Mouse (Mus musculus) cerebellum, postnatal 36 days (tissue): ENCODE results near the gene Cpa3.

ENCODE experiments used
- DNase-seq, 2 experiments: peaks; one replicate each; pipeline ENCODE4 v3.0.0; 2021 to 2022; ENCODE audit warnings: mixed read lengths in 2 of 2

The Cpa3 gene

DNA sequence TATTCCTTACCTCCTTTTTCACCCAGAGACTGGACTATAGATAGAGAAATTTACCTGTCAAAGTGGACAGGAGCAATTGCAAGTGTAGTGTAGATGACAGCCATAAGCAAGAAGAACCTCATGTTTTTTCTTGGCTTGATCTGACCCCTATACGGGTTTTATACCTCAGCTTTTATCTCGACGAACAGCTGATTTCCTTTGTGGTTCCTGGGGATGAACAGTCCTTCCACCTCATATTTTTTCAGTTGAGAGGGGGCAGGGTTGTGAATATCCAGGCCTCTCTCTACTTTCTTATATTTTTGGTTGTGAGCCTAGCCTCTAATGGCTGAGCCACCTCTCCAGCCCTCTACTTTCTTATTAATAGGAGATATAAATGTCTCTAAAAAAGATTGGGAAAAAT lies at the start of gene Cpa3:
Gene Cpa3, minus strand, starts transcription at position 132 of the 400 bp plus-strand sequence.
- DNase-seq, result no peak

- DNase-seq, result no peak
Observed at GRCm38 (mm10) chr3:20291370-20291769, 49.4 kb upstream of the Cpa3 start.

- DNase-seq, result no peak
Observed at GRCm38 (mm10) chr3:20288761-20289160, 46.8 kb upstream of the Cpa3 start.

DNA sequence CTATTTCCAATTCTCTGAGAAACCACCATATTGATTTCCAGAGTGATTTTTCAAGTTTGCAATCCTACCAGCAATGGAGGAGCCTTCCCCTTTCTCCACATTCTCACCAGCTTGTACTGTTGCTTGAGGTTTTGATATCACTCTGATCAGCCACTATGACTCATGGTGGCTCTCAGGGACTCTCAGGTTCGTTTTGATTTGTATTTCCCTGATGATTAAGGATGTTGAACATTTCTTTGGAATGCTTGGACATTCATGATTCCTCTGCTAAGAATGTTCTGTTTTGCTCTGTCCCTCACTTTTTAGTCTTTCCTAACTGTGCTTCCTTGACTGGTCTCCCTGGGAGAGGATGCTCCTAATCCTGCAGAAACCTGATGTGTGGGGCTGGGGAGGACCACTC lies 39.8 kb upstream of the Cpa3 start:
- DNase-seq, result no peak

DNA sequence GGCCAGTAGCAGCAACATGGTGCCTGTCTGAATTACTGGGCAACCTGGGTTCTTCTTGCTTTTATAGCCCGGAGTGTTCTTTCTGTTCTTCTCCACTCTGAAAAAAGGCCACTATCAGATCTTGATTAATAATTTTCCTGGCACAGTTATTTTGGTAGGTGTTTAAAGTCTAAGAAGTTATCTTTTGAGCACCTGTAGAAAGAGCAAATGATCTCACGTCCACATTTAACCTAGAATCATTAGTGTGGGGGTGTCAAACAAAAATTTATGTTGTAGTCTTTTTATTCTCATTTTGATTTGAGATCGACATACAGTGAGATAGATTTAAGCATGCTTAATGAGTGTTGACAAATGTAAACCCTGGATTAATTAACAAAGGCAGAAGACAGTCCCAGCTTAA lies 33.7 kb upstream of the Cpa3 start, which contains the start of gene Cpb1:
Gene Cpb1, minus strand, starts transcription at position 101 of the 400 bp plus-strand sequence.
- DNase-seq, result no peak

DNA sequence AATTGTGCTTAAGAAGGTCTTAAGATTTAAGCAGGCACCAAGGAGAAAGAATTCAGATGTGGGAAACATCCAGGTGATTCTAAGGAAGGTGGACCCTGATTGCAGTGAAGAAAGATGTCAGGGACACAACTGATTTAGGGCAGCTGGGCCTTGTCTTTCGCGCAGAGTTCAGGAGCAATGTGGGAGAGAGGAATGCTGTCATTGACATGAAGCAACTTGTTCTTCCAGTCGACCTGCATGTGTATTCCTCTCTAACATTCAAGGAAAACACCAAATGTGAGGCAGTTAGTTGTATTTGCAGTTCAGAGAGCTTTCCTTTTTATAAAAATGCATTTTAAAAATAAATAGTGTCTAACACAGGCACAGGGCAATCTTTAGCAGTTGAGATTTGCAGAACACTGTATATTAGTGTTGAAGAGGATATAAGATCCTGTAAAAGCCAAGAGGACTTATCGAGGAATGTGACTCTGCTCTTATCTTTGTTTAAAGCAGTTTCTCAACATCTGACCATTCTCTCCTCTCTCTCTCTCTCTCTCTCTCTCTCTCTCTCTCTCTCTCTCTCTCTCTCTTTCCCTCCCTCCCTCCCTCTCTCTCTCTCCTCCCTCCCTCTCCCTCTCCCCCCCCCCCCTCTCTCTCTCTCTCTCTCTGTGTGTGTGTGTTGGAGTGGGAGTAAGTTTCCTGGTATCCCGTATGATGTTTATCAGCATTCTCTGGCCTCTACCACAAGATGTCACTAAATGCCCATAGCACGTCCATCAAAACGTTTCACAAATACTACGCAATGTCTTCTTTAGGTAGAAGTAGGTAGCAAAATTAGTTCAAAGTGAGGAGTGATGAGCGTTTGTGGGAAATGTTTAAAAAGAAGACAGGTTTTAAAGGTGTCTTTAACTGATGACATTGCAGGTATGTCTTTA lies 12.8 kb upstream of the Cpa3 start:
- no peak for DNase-seq

DNA sequence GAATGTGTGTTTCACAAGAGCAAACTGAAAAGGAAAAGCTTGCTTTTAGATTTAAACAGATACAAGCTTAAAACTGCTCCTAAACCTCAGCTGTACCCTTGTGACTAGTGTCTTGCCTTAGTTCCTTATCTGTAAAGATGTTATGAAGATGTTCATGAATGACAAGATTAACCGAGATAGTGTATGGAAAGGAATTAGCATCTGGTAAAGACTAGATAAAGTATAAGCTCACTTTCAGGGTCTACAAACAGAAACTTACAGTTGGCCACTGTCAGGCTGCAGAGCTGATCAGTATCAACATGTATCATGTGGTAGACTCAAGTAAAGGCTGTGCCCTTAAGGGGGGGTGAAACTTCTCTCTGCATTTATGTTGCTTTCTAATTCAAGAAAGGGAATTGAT lies 1.9 kb upstream of the Cpa3 start:
- no peak for DNase-seq

- DNase-seq, result no peak
Observed at GRCm38 (mm10) chr3:20239741-20240140, 2.2 kb downstream of the Cpa3 start.

DNA sequence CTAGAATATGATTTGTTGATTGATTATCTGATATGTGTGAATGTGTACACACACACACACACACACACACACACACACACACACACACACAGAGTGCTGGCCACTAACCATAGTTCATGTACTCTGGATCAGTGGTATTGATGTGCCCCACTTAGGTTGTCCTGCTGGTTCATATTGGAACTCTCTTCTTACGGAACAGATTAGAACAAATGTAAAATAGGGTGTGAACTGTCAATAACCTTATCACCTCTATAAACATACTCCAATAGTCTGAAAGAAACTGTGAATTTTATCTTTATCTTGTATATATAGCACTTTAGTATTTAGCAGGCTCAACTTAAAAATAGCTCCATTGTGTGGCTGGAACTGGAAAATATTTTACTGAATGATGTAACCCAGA lies 5.0 kb downstream of the Cpa3 start:
- no peak for DNase-seq

DNA sequence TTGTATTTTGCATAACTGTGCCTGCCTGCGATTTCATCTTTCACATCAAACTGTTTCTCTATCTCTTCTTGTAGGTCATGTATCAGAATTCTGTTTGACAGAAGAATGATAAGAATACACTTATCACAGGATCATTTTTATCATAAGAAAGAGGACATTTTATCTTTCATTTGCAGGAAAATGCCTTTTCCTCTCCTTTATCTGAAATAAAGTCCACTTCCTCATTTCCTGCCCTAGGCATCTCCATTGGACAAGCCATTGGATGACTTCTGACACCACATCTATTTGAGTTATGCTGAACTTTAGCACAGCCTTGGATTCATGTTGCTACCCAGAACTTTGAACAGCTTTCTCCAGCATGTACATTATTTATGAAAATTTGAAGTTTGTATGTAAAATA lies 13.0 kb downstream of the Cpa3 start:
- no peak for DNase-seq

DNA sequence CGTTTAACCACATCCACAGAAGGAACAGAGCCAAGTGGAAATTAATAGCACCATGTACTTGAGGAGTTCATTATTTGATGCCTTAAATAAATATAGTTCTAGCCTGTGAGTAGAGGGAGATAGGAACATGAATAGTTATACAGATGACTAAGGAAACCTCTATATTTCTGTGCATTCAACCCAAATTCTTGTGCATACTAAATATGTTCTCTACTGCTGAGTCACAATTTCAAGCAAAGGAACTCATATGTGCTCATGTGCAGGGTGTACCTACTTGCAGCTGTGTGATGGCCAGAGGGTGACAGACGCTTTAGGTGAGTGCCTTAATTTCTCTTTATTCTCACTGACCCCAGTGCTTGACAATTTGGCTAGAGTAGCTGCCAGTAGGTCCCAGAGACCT lies 16.6 kb downstream of the Cpa3 start:
- DNase-seq, result no peak

- no peak for DNase-seq
Observed at GRCm38 (mm10) chr3:20222926-20223698, 18.9 kb downstream of the Cpa3 start.

DNA sequence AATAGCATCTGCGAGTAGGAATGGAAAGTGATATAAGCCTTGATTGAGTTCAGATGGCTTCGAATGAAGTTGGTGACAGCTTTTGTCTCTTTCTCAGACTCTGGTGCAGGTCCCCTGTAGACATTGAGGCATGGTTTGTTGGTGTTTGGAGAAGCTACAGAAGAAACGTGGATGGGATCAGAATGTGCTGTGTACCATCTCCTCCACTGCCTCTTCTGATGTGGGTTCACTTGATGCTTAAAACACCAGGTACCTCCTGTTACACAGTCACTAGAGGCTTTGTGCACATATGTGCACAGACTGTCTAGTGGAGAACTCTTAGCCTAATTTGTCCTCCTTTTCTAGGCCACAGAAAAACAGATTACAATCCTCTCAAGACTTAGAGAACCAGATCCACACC lies 19.8 kb downstream of the Cpa3 start:
- no peak for DNase-seq

GRCm38 (mm10) chr3:20198869-20199268 lies 43.1 kb downstream of the Cpa3 start:
- DNase-seq, result peak; percentile 42 to 49

DNA sequence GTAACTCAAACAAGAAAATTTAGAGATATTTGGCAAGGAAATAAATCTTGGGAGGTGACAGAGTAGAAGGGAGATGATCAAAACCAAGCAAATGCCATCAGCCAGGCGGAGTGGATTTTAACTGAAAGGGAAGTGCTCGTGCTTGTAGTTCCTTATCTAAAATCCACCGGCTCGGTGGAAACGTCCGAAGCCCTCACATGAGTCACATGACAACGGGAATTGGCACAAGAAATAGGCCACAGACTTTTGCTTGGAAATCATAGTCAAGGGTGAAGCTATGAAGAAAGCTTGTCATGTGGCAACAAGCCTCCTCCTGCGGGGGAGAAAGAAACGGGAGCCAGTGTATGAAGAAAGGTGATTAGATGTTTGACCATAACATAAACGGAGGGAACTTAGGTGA lies 44.1 kb downstream of the Cpa3 start:
- DNase-seq, result no peak

- DNase-seq, result no peak
Observed at GRCm38 (mm10) chr3:20188976-20189675, 52.9 kb downstream of the Cpa3 start.

- no peak for DNase-seq
Observed at GRCm38 (mm10) chr3:20172394-20172793, 69.6 kb downstream of the Cpa3 start.

DNA sequence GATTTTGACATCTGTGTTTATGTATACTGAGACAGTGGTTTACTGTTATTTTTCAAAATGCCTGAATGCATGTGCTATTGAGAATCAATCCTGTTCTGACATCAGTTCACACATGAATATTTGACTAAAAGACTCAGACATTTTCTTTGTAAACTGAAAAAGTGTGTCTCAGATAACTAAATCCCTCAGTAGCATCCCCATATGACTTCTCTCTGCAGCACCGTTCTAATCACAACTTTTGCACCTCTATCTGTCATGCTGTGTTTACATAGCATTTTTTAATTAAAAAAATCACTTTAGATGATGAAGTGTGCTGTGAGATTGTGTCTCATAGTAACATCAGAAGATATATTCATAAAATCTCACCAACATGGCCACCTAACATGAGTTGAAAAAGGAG lies 74.5 kb downstream of the Cpa3 start:
- DNase-seq, result no peak
